Mouse (Mus musculus) spleen, adult 2 months (tissue): ENCODE data around the gene Maneal.

Source experiments
- CTCF ChIP-seq: fragments of 200-500 bp; IDR thresholded peaks from 2 replicates; pipeline ENCODE4 v1.5.1; 2011; ENCODE audit warnings: mild to moderate bottlenecking, inconsistent platforms; ENCODE audit not compliant: insufficient read depth, insufficient read length, insufficient replicate concordance; ENCODE audit errors: extremely low read depth
- POLR2A ChIP-seq: fragments of 200-500 bp; IDR thresholded peaks from 2 replicates; pipeline ENCODE4 v1.6.1; 2011; ENCODE audit warnings: low read depth, low read length, inconsistent platforms

- no peak for TF ChIP-seq CTCF
- TF ChIP-seq POLR2A, result no peak
Observed at GRCm38 (mm10) chr4:124858370-124858769, 3.6 kb downstream of the Maneal start.
